Mouse (Mus musculus) midbrain, embryonic 16.5 days (tissue): ENCODE results near the gene Igf1r. TPM values are rescaled to one million over a fixed set of nuclear protein-coding genes. Genes with fewer than 3 reads are reported as not detected.
"Not testable (repeated sequence)": the region's sequence is repeated elsewhere in the genome, so short reads cannot be mapped to it uniquely, and the experiment has no call there.

Experiments used
- ATAC-seq: fragments of 200-750 bp; cut with Nextera tagmentation; 2 replicates; pipeline ENCODE4 v1.8.0; 2017; ENCODE audit warnings: moderate TSS enrichment
- H3K27ac ChIP-seq: fragments of 300-500 bp; sonication (generic); 2 replicates; pipeline ENCODE4 v1.5.1; 2014; ENCODE audit warnings: mild to moderate bottlenecking, low read length, mixed read lengths
- H3K27me3 ChIP-seq: fragments of 300-500 bp; sonication (generic); 2 replicates; pipeline ENCODE4 v1.6.1; 2014; ENCODE audit warnings: low read depth, low read length, mixed read lengths; ENCODE audit not compliant: control insufficient read depth, insufficient read depth
- H3K36me3 ChIP-seq: fragments of 300-500 bp; sonication (generic); 2 replicates; pipeline ENCODE4 v1.6.1; 2014; ENCODE audit warnings: mild to moderate bottlenecking, low read length, moderate library complexity, mixed read lengths; ENCODE audit not compliant: control insufficient read depth, insufficient read depth
- H3K4me1 ChIP-seq: fragments of 300-500 bp; sonication (generic); 2 replicates; pipeline ENCODE4 v1.6.1; 2014; ENCODE audit warnings: mild to moderate bottlenecking, low read length, mixed read lengths; ENCODE audit not compliant: control insufficient read depth, insufficient read depth
- H3K4me2 ChIP-seq: fragments of 300-500 bp; sonication (generic); 2 replicates; pipeline ENCODE4 v1.6.1; 2014; ENCODE audit warnings: mild to moderate bottlenecking, low read length, mixed read lengths
- H3K4me3 ChIP-seq: fragments of 300-500 bp; sonication (generic); 2 replicates; pipeline ENCODE4 v1.5.1; 2014; ENCODE audit warnings: low read depth, mild to moderate bottlenecking, low read length, moderate library complexity, mixed read lengths
- H3K9ac ChIP-seq: fragments of 300-500 bp; sonication (generic); 2 replicates; pipeline ENCODE4 v1.6.1; 2014; ENCODE audit warnings: low read depth, low read length, mixed read lengths
- H3K9me3 ChIP-seq: fragments of 300-500 bp; sonication (generic); replicated peaks from 2 replicates; pipeline ENCODE4 v1.6.1; 2014; ENCODE audit warnings: mild to moderate bottlenecking, low read length, mixed read lengths; ENCODE audit not compliant: control insufficient read depth, poor library complexity, severe bottlenecking
- WGBS: fragments of 180-500 bp; shearing (Covaris S2); extraction: QIAGEN DNeasy Blood & Tissue Kit; methylation state at CpG from one replicate; pipeline ENCODE4 v1.1.7; 2014; 5-methylcytosine and 5-hydroxymethylcytosine counted together
- polyA plus RNA-seq: library from polyadenylated mRNA; unstranded; fragments of >200 nt; fragmentation: Nextera tagmentation; extraction: Ambion mirVana; gene quantifications from 2 replicates; pipeline ENCODE4 v1.2.1, GENCODE M21; 2015

The Igf1r gene
- polyA plus RNA-seq, 1 experiment from 2014 or later = 21.5 TPM

GRCm38 (mm10) chr7:68274218-68274617, 321.6 kb downstream of the Igf1r start:
- Histone ChIP-seq H3K9ac (no peak overlapping the region), H3K4me1 (peaks cover 8% of the 10 kb centered on the region), H3K27me3 (peaks cover 5% of the 10 kb centered on the region; the same call in 1 of the 2 replicates), H3K4me3 (no peak overlapping the region), H3K4me2 (no peak overlapping the region), H3K27ac (no peak overlapping the region), H3K9me3 (no peaks in the 10 kb centered on the region), H3K36me3 (no peaks in the 10 kb centered on the region)
- ATAC-seq = no peak
- 71% methylated on average over 2 of the region's 2 CpGs for WGBS

GRCm38 (mm10) chr7:68274951-68275350, 322.3 kb downstream of the Igf1r start:
- 77% methylated on average over 9 of the region's 9 CpGs for WGBS
- H3K36me3 ChIP-seq = no peaks in the 10 kb centered on the region
- H3K27ac ChIP-seq = no peak overlapping the region
- no peak for ATAC-seq
- no peak overlapping the region for H3K4me3 ChIP-seq
- no peaks in the 10 kb centered on the region for H3K9me3 ChIP-seq
- H3K27me3 ChIP-seq = peaks cover 5% of the 10 kb centered on the region; the same call in 1 of the 2 replicates
- H3K4me2 ChIP-seq = no peak overlapping the region
- peaks cover 8% of the 10 kb centered on the region for H3K4me1 ChIP-seq
- H3K9ac ChIP-seq = no peak overlapping the region

GRCm38 (mm10) chr7:68275445-68275837, 322.8 kb downstream of the Igf1r start:
- not testable (repeated sequence) for H3K27ac ChIP-seq, H3K36me3 ChIP-seq, H3K4me3 ChIP-seq, ATAC-seq, H3K4me1 ChIP-seq, H3K9ac ChIP-seq, H3K9me3 ChIP-seq, H3K27me3 ChIP-seq
- H3K4me2 ChIP-seq = peak overlapping the region; percentile 66
- WGBS = 47% methylated on average over 9 of the region's 9 CpGs

- peak; percentile 39; the same call in 1 of the 2 replicates for ATAC-seq
- peaks cover 8% of the 10 kb centered on the region for H3K4me1 ChIP-seq
- H3K4me2 ChIP-seq = peak overlapping the region; percentile 66
- H3K9me3 ChIP-seq = no peaks in the 10 kb centered on the region
- 6% methylated on average over 34 of the region's 36 CpGs for WGBS
- H3K4me3 ChIP-seq = peak overlapping the region; percentile 29
- H3K9ac ChIP-seq = peak overlapping the region; percentile 39; the same call in 1 of the 2 replicates
- no peak overlapping the region for H3K27ac ChIP-seq
- peaks cover 5% of the 10 kb centered on the region; the same call in 1 of the 2 replicates for H3K27me3 ChIP-seq
- H3K36me3 ChIP-seq = no peaks in the 10 kb centered on the region
These were observed 323.5 kb downstream of the Igf1r start for GRCm38 (mm10) chr7:68275838-68276731.

GRCm38 (mm10) chr7:68277054-68277896, 324.6 kb downstream of the Igf1r start:
- 37% methylated on average over 11 of the region's 11 CpGs for WGBS
- Histone ChIP-seq H3K4me3 (no peak overlapping the region), H3K27ac (no peak overlapping the region), H3K9ac (no peak overlapping the region), H3K27me3 (peaks cover 5% of the 10 kb centered on the region; the same call in 1 of the 2 replicates), H3K36me3 (no peaks in the 10 kb centered on the region), H3K4me2 (no peak overlapping the region), H3K4me1 (peaks cover 8% of the 10 kb centered on the region), H3K9me3 (no peaks in the 10 kb centered on the region)
- no peak for ATAC-seq

GRCm38 (mm10) chr7:68277897-68278270, 325.3 kb downstream of the Igf1r start:
- 66% methylated on average over 4 of the region's 4 CpGs for WGBS
- no peak overlapping the region for H3K27ac ChIP-seq
- no peak overlapping the region for H3K4me2 ChIP-seq
- peaks cover 8% of the 10 kb centered on the region for H3K4me1 ChIP-seq
- no peak overlapping the region for H3K4me3 ChIP-seq
- H3K9ac ChIP-seq = no peak overlapping the region
- no peaks in the 10 kb centered on the region for H3K9me3 ChIP-seq
- no peak for ATAC-seq
- peaks cover 5% of the 10 kb centered on the region; the same call in 1 of the 2 replicates for H3K27me3 ChIP-seq
- no peaks in the 10 kb centered on the region for H3K36me3 ChIP-seq

GRCm38 (mm10) chr7:68278385-68278784, 325.8 kb downstream of the Igf1r start:
- no peak overlapping the region for H3K27ac ChIP-seq

DNA sequence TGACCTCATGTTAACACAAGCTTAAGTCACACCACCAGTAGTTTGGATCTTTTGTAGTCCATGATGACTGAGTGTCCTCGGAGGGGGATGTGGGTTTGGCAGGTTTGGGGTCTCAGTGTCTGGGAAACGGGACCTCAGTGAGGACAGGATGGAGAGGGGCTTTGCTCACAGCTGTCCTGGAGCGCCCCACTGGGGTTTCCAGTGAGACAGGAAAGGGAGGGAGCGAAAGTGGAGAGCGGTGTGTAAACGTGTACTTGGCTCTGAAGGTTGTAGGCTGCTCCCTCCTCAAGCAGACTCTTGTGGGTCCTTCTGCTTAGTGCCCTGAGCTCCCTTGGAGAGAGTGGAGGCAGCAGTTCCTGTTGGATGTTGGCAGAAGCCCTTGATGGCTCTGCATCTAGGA, 326.3 kb downstream of the Igf1r start:
- H3K9ac ChIP-seq = no peak overlapping the region
- peaks cover 5% of the 10 kb centered on the region; the same call in 1 of the 2 replicates for H3K27me3 ChIP-seq
- H3K36me3 ChIP-seq = no peaks in the 10 kb centered on the region
- no peak for ATAC-seq
- H3K4me3 ChIP-seq = no peak overlapping the region
- H3K4me2 ChIP-seq = no peak overlapping the region
- H3K27ac ChIP-seq = no peak overlapping the region
- no peaks in the 10 kb centered on the region for H3K9me3 ChIP-seq
- 71% methylated on average over 6 of the region's 6 CpGs for WGBS
- peaks cover 8% of the 10 kb centered on the region for H3K4me1 ChIP-seq

More at GRCm38 (mm10) chr7:68278385-68278784, 325.8 kb downstream of the Igf1r start:
- H3K4me1 ChIP-seq = peaks cover 8% of the 10 kb centered on the region
- no peak overlapping the region for H3K9ac ChIP-seq
- no peaks in the 10 kb centered on the region for H3K9me3 ChIP-seq
- no peak overlapping the region for H3K4me2 ChIP-seq
- H3K27me3 ChIP-seq = peaks cover 5% of the 10 kb centered on the region; the same call in 1 of the 2 replicates
- WGBS = 94% methylated on average over 6 of the region's 6 CpGs
- no peak for ATAC-seq
- H3K36me3 ChIP-seq = no peaks in the 10 kb centered on the region
- H3K4me3 ChIP-seq = no peak overlapping the region
